Mouse (Mus musculus): ENCODE data around the gene Ing1. TPM values are rescaled to one million over a fixed set of nuclear protein-coding genes. Genes with fewer than 3 reads are reported as not detected.
"Not testable (repeated sequence)": the region's sequence is repeated elsewhere in the genome, so short reads cannot be mapped to it uniquely, and the experiment has no call there.

The Ing1 gene
- polyA plus RNA-seq, 1 experiment from 2014 or later = 40.3 TPM

DNA sequence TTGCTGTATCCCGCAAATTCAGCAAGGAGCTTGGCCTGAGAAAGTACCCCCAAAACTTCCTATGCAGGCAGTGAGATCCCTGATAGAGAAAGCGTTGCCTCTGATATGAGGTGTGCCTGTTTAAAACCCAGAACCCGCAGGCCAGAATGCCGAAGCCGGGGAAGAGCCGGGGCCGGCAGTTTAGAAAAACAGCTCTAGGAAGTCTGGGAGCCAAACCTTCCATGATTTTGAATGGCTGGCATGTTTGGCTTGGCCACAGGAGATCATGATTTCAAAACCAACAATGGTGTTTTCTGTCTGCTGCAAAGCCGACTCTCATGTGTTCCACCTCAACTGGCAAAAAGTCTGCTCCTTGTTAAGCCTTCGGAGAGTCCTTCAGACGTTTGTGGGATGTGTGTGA is 3.0 kb upstream of the Ing1 start:
- Histone ChIP-seq H3K4me2 (no peak overlapping the region), H3K27me3 (replicated peaks) (no peaks in the 10 kb centered on the region), H3K36me3 (no peaks in the 10 kb centered on the region), H3K9me3 (no peaks in the 10 kb centered on the region), H3K4me3 (replicated peaks) (no peak overlapping the region), H3K4me1 (peaks cover 15% of the 10 kb centered on the region), H3K9ac (no peak overlapping the region), H3K27ac (no peak overlapping the region)
- WGBS = 83% methylated on average over 10 of the region's 10 CpGs
- ATAC-seq (ENCODE audit: insufficient read depth, low FRiP score, low read depth) = no peak

- Histone ChIP-seq H3K4me2 (peak overlapping the region; percentile 85), H3K27me3 (replicated peaks) (no peaks in the 10 kb centered on the region), H3K36me3 (no peaks in the 10 kb centered on the region), H3K4me3 (replicated peaks) (peak overlapping the region; percentile 93), H3K4me1 (peaks cover 24% of the 10 kb centered on the region), H3K27ac (peak overlapping the region; percentile 100), H3K9me3 (no peaks in the 10 kb centered on the region), H3K9ac (peak overlapping the region; percentile 96)
- peak; percentile 88 for ATAC-seq (ENCODE audit: insufficient read depth, low FRiP score, low read depth)
- WGBS = under 1% methylated on average over 92 of the region's 103 CpGs
These were observed 585 bp downstream of the Ing1 start for GRCm38 (mm10) chr8:11555720-11556591.

- WGBS = under 1% methylated on average over 84 of the region's 85 CpGs
- Histone ChIP-seq H3K9me3 (no peaks in the 10 kb centered on the region), H3K27ac (peak overlapping the region; percentile 100)
These were observed 1.5 kb downstream of the Ing1 start for GRCm38 (mm10) chr8:11556691-11557423.

DNA sequence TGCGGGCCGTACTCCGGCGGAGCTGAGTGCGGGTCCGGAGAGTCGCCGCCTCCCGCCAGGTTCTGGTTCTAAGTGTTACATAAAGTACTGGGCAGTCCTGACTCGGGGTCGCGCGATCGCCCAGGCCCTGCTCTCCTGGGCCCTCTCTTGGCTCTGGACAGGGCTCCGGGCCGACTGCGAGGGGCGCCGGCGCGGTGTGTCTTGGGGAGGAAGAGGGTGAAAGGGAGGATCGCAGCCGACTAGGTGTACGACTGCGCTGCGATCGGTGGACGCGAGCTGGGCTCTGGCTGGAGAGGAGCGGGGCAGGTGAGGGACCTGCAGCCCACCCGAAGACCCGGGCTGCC is 2.0 kb downstream of the Ing1 start:
- WGBS = under 1% methylated on average over 32 of the region's 32 CpGs
- H3K27me3 ChIP-seq (replicated peaks) = no peaks in the 10 kb centered on the region
- H3K9ac ChIP-seq = peak overlapping the region; percentile 96
- peaks cover 21% of the 10 kb centered on the region for H3K4me1 ChIP-seq
- H3K27ac ChIP-seq = peak overlapping the region; percentile 100
- H3K4me3 ChIP-seq (replicated peaks) = peak overlapping the region; percentile 93
- 0 out of 2 replicates have a peak, but pooled peaks cover 10% of the 10 kb centered on the region for H3K36me3 ChIP-seq
- peak overlapping the region; percentile 85 for H3K4me2 ChIP-seq
- no peaks in the 10 kb centered on the region for H3K9me3 ChIP-seq
- no peak for ATAC-seq (ENCODE audit: insufficient read depth, low FRiP score, low read depth)

More at GRCm38 (mm10) chr8:11556691-11557423, 1.5 kb downstream of the Ing1 start:
- H3K4me2 ChIP-seq = peak overlapping the region; percentile 85
- no peaks in the 10 kb centered on the region for H3K27me3 ChIP-seq (replicated peaks)
- no peak for ATAC-seq (ENCODE audit: insufficient read depth, low FRiP score, low read depth)
- peak overlapping the region; percentile 96 for H3K9ac ChIP-seq
- peaks cover 21% of the 10 kb centered on the region for H3K4me1 ChIP-seq
- peak overlapping the region; percentile 93 for H3K4me3 ChIP-seq (replicated peaks)
- H3K36me3 ChIP-seq = 0 out of 2 replicates have a peak, but pooled peaks cover 6% of the 10 kb centered on the region

- no peaks in the 10 kb centered on the region for H3K9me3 ChIP-seq
- H3K9ac ChIP-seq = peak overlapping the region; percentile 96
- peak; percentile 80 for ATAC-seq (ENCODE audit: insufficient read depth, low FRiP score, low read depth)
- 0% methylated on average over 67 of the region's 67 CpGs for WGBS
- 0 out of 2 replicates have a peak, but pooled peaks cover 10% of the 10 kb centered on the region for H3K36me3 ChIP-seq
- no peaks in the 10 kb centered on the region for H3K27me3 ChIP-seq (replicated peaks)
- H3K27ac ChIP-seq = peak overlapping the region; percentile 100
- peaks cover 21% of the 10 kb centered on the region for H3K4me1 ChIP-seq
- peak overlapping the region; percentile 93 for H3K4me3 ChIP-seq (replicated peaks)
- peak overlapping the region; percentile 85 for H3K4me2 ChIP-seq
These were observed 2.6 kb downstream of the Ing1 start for GRCm38 (mm10) chr8:11557768-11558629.

DNA sequence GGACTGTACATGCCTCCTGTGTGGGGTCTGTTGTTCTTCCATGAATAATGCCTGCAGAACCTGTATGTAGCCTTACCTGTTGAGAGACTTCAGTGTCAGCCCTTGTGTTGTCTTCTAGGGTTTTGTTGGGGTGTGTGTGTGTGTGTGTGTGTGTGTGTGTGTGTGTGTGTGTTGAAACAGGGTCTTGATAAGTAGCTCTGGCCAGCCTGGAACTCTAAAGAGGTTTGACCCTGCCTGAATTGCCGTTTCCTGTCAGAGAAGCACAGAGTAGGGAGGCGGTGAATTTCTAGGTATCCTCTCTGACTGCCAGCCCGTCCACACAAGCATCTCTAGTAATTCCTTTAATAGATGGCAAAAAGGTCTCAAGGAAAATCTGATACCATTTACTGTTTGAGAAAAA is 4.1 kb downstream of the Ing1 start:
- Histone ChIP-seq H3K4me3 (replicated peaks) (no peak overlapping the region), H3K27me3 (replicated peaks) (no peaks in the 10 kb centered on the region), H3K27ac (no peak overlapping the region), H3K4me2 (peak overlapping the region; percentile 62; the same call in 1 of the 2 replicates), H3K36me3 (peaks cover 23% of the 10 kb centered on the region), H3K9ac (no peak overlapping the region), H3K4me1 (peaks cover 14% of the 10 kb centered on the region; the same call in 1 of the 2 replicates), H3K9me3 (no peaks in the 10 kb centered on the region)
- WGBS = 64% methylated on average over 3 of the region's 3 CpGs
- ATAC-seq (ENCODE audit: insufficient read depth, low FRiP score, low read depth) = no peak

- no peaks in the 10 kb centered on the region for H3K9me3 ChIP-seq
- 77% methylated on average over 9 of the region's 9 CpGs for WGBS
- H3K4me1 ChIP-seq = peaks cover 14% of the 10 kb centered on the region; the same call in 1 of the 2 replicates
- no peak for ATAC-seq (ENCODE audit: insufficient read depth, low FRiP score, low read depth)
- H3K27me3 ChIP-seq (replicated peaks) = no peaks in the 10 kb centered on the region
- no peak overlapping the region for H3K4me2 ChIP-seq
- H3K36me3 ChIP-seq = peaks cover 30% of the 10 kb centered on the region
- no peak overlapping the region for H3K27ac ChIP-seq
- no peak overlapping the region for H3K4me3 ChIP-seq (replicated peaks)
- no peak overlapping the region for H3K9ac ChIP-seq
These were observed 4.8 kb downstream of the Ing1 start for GRCm38 (mm10) chr8:11560220-11560619.

- H3K9me3 ChIP-seq = no peaks in the 10 kb centered on the region
- H3K4me1 ChIP-seq = peaks cover 9% of the 10 kb centered on the region; the same call in 1 of the 2 replicates
- H3K9ac ChIP-seq = no peak overlapping the region
- WGBS = 83% methylated on average over 5 of the region's 5 CpGs
- H3K27ac ChIP-seq = no peak overlapping the region
- H3K27me3 ChIP-seq (replicated peaks) = no peaks in the 10 kb centered on the region
- peaks cover 36% of the 10 kb centered on the region for H3K36me3 ChIP-seq
- no peak for ATAC-seq (ENCODE audit: insufficient read depth, low FRiP score, low read depth)
- H3K4me3 ChIP-seq (replicated peaks) = no peak overlapping the region
- H3K4me2 ChIP-seq = no peak overlapping the region
These were observed 8.9 kb downstream of the Ing1 start for GRCm38 (mm10) chr8:11564236-11564635.

DNA sequence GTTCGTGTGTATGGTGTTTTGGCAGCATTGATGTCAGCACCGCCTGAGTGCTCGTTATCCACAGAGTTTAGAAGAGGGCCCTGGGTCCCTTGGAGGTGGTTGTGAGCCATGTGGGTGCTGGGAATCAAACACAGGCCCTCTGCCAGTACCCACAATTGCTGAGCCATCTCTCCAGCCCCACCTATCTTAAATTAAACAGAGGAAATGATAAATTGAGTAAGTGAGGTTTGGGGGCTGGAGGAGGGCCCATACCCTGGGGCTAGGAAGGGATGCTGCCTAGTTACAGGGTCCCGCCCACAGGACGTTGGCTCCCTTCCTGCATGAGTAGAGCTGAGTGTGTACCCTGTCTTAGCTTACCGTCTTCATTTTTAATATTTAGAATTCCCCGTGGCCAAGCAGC is 9.3 kb downstream of the Ing1 start:
- H3K27ac ChIP-seq = no peak overlapping the region
- H3K4me3 ChIP-seq (replicated peaks) = no peak overlapping the region
- no peaks in the 10 kb centered on the region for H3K27me3 ChIP-seq (replicated peaks)
- H3K4me2 ChIP-seq = no peak overlapping the region
- ATAC-seq (ENCODE audit: insufficient read depth, low FRiP score, low read depth) = no peak
- no peak overlapping the region for H3K9ac ChIP-seq
- peaks cover 36% of the 10 kb centered on the region for H3K36me3 ChIP-seq
- 0 out of 2 replicates have a peak, but pooled peaks cover 5% of the 10 kb centered on the region for H3K4me1 ChIP-seq
- WGBS = 87% methylated on average over 7 of the region's 7 CpGs
- H3K9me3 ChIP-seq = no peaks in the 10 kb centered on the region

DNA sequence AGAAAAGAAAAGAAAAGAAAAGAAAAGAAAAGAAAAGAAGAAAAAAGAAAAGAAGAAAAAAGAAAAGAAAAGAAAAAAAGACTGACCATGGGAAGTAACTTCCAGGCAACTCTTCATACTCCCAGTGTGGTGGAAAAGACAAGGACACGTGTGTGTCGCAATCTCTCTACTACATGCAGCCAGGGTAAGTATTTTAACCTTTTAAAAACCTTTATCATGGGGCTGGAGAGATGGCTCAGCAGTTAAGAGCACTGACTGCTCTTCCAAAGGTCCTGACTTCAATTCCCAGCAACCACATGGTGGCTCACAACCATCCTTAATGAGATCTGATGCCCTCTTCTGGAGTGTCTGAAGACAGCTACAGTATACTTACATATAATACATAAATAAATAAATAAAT is 12.8 kb downstream of the Ing1 start:
- H3K36me3 ChIP-seq = peaks cover 26% of the 10 kb centered on the region
- H3K27me3 ChIP-seq (replicated peaks); H3K4me3 ChIP-seq (replicated peaks); H3K4me2 ChIP-seq; H3K9me3 ChIP-seq; ATAC-seq (ENCODE audit: insufficient read depth, low FRiP score, low read depth); H3K27ac ChIP-seq; H3K9ac ChIP-seq; H3K4me1 ChIP-seq: not testable (repeated sequence)
- 92% methylated on average over 2 of the region's 2 CpGs for WGBS

GRCm38 (mm10) chr8:11569260-11570097 is 14.1 kb downstream of the Ing1 start:
- Histone ChIP-seq H3K9me3 (no peaks in the 10 kb centered on the region), H3K36me3 (peaks cover 13% of the 10 kb centered on the region), H3K4me1 (no peaks in the 10 kb centered on the region), H3K4me2 (no peak overlapping the region), H3K27me3 (replicated peaks) (no peaks in the 10 kb centered on the region), H3K4me3 (replicated peaks) (no peak overlapping the region), H3K9ac (no peak overlapping the region), H3K27ac (no peak overlapping the region)
- 81% methylated on average over 22 of the region's 22 CpGs for WGBS
- no peak for ATAC-seq (ENCODE audit: insufficient read depth, low FRiP score, low read depth)

All from stomach, embryonic 15.5 days (tissue).